Mouse (Mus musculus): ENCODE measurements around the gene Dusp19.

Gene Dusp19

GRCm38 (mm10) chr2:80616854-80617737 lies at the start of gene Dusp19, which contains the start of gene Nup35:
Gene Dusp19 (plus strand): TSS chr2:80617045.
Gene Nup35 (plus strand): TSS chr2:80617236.
- in situ Hi-C loops (cut with MboI; ENCODE audit: low sequenced_read_pairs), result no loop called here

GRCm38 (mm10) chr2:80567411-80567810 lies 49.4 kb upstream of the Dusp19 start:
- in situ Hi-C loops (cut with MboI; ENCODE audit: low sequenced_read_pairs), result no loop called here

DNA sequence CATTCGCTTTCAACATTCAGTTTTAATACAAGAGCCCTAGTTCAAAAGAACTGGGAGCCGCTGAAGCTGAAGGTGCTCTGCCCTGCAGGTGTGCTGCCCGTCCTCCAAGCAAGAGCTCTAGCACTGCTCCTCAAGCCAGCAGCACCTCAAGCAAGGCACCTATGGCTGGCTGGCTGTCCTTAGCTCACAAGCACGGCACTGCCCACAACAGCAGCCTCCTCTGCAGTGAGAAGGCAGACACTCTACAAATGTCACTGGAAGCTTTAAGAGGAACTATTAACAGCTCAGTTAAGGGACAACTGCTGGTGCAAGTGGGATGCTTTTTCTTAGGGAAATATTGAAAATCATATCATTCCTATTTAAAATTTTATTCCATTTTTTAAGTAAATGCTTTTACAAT lies 46.2 kb upstream of the Dusp19 start:
- in situ Hi-C loops (cut with MboI; ENCODE audit: low sequenced_read_pairs), result no loop called here

GRCm38 (mm10) chr2:80577286-80577685 lies 39.6 kb upstream of the Dusp19 start:
- in situ Hi-C loops (cut with MboI; ENCODE audit: low sequenced_read_pairs), result no loop called here

GRCm38 (mm10) chr2:80579253-80579891 lies 37.5 kb upstream of the Dusp19 start:
- in situ Hi-C loops (cut with MboI; ENCODE audit: low sequenced_read_pairs), result no loop called here

GRCm38 (mm10) chr2:80580311-80580961 lies 36.4 kb upstream of the Dusp19 start:
- in situ Hi-C loops (cut with MboI; ENCODE audit: low sequenced_read_pairs), result no loop called here

GRCm38 (mm10) chr2:80581043-80581711 lies 35.7 kb upstream of the Dusp19 start, which contains the start of gene Nckap1:
Gene Nckap1 (minus strand): TSS chr2:80581380.
- in situ Hi-C loops (cut with MboI; ENCODE audit: low sequenced_read_pairs), result no loop called here

GRCm38 (mm10) chr2:80582356-80582755 lies 34.5 kb upstream of the Dusp19 start:
- in situ Hi-C loops (cut with MboI; ENCODE audit: low sequenced_read_pairs), result no loop called here

- in situ Hi-C loops (cut with MboI; ENCODE audit: low sequenced_read_pairs), result no loop called here
These were observed 22.5 kb upstream of the Dusp19 start for GRCm38 (mm10) chr2:80594215-80594918.

- in situ Hi-C loops (cut with MboI; ENCODE audit: low sequenced_read_pairs), result no loop called here
These were observed 19.9 kb upstream of the Dusp19 start for GRCm38 (mm10) chr2:80596960-80597359.

DNA sequence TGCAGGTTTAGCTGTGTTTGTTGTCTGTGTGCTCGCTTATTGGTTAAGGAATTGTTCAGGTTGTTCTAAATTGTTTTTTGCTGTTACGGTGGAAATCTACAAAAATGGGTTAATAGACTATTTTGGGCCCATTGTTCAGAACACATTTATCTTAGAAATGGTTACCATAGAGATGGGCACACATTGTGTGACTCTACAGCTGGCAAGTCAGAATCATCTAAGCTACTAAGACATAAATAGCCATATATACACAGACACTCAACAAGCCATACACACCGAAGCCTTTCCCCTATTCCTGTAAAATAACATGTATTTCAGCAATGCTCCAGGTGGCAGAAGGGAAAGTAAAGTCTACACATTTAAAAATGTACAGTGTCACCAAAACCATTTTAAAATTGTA lies 17.0 kb upstream of the Dusp19 start:
- in situ Hi-C loops (cut with MboI; ENCODE audit: low sequenced_read_pairs), result no loop called here

GRCm38 (mm10) chr2:80600611-80601010 lies 16.2 kb upstream of the Dusp19 start:
- in situ Hi-C loops (cut with MboI; ENCODE audit: low sequenced_read_pairs), result no loop called here

DNA sequence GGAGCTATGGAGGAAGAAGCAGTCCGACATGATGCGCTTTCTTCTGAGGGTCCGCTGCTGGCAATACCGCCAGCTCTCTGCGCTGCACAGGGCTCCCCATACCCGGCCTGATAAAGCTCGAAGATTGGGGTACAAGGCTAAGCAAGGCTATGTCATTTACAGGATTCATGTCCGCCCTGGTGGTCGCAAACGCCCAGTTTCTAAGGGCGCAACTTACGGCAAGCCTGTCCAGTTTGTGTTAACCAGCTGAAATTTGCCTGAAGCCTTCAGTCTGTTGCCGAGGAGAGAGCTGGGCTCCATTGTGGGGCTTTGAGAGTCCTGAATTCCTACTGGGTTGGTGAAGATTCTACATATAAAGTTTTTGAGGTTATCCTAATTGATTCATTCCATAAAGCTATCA lies 14.1 kb upstream of the Dusp19 start:
- in situ Hi-C loops (cut with MboI; ENCODE audit: low sequenced_read_pairs), result no loop called here

DNA sequence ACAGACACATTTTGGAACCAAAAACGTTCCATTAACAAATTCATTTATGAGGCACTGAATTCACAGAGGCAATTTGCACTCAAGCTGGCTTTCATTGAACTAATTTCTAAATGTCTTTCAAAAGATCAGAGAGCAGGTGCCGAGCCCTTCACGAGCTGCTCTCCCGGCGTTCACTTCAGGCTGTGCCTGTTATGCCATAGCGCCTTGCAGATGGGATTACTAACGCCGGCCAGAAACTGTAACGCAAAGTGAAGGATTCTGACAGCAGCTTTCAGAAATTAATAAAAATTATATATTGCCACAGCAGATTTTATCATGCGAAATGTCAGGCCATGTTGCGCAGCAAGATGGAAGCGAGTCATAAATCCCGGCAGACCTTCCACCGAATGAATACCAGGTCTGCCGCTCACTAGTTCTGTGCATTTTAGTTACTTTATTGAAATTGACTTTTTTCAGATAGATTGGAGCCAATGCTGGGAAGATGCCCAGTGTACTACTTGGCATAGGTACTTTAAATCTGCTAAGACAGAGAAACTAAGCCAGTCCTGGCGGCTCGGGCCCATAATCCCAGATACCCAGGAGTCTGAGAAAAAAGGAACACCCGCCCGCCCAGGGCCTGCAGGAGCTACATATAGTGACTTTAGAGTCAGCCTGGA lies 12.9 kb upstream of the Dusp19 start:
- in situ Hi-C loops (cut with MboI; ENCODE audit: low sequenced_read_pairs), result no loop called here

DNA sequence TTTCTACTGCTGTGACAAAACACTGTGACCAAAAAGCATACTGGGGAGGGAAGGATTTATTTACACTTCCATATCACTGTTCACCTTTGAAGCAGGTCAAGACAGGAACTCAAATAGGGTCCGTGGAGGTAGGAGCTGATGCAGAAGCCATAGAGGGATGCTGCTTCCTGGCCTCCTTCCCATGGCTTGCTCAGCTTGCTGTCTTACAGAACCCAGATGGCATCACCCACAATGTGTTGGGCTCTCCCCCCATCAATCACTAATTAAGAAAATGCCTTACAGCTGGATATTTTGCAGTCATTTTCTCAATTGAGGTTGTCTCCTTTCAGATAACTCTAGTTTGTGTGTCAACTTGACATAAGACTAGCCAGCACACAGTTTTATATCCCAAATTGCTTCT lies 4.6 kb upstream of the Dusp19 start:
- in situ Hi-C loops (cut with MboI; ENCODE audit: low sequenced_read_pairs), result no loop called here

DNA sequence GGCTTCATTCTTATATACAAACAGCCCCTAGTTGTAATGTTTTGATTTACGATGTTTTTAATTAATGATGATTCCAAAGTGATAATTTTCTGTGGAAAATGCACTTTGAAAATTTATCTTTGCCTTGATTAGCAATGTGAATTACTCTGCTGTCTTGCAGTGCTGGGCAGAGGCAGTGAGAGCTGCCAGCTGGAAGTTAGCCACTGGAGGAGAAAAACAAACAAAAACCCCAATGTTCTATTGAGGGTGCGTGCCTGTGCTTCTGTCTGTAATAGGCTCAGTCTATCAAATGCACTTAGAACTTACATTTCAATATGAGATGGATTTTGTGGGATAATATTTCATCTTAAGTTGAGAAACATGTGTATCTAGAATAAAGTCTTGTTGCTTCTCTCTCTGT lies 4.0 kb upstream of the Dusp19 start:
- in situ Hi-C loops (cut with MboI; ENCODE audit: low sequenced_read_pairs), result no loop called here

DNA sequence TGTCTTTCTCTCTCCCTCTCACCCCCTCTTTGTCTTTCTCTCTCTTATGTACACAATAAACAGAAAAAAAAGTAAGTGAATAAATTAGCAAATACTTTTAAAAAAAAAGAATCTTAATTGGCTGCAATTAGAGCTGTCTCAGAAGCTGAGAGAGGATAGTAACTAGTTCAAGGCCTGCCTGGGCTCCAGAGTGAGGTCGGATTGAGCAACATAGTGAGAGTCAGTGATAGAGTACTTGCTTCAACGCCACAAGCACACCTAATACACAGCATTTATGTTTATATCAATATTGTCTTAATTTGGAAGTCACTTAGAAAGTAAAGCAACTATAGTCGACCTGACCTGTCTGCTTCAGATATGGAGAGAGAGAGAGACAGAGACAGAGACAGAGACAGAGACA lies 2.1 kb downstream of the Dusp19 start:
- in situ Hi-C loops (cut with MboI; ENCODE audit: low sequenced_read_pairs), result no loop called here

- in situ Hi-C loops (cut with MboI; ENCODE audit: low sequenced_read_pairs), result no loop called here
These were observed 5.1 kb downstream of the Dusp19 start for GRCm38 (mm10) chr2:80621921-80622320.

GRCm38 (mm10) chr2:80624523-80624922 lies 7.7 kb downstream of the Dusp19 start:
- in situ Hi-C loops (cut with MboI; ENCODE audit: low sequenced_read_pairs), result no loop called here
